Mouse (Mus musculus): ENCODE results near the gene Treh. TPM values are rescaled to one million over a fixed set of nuclear protein-coding genes. Genes with fewer than 3 reads are reported as not detected.

Gene Treh
- polyA plus RNA-seq, 1 experiment from 2014 or later = not detected

- no peaks in the 10 kb centered on the region for H3K36me3 ChIP-seq (ENCODE audit: control insufficient read depth, insufficient read depth, low read length)
- 28% methylated on average over 26 of the region's 26 CpGs for WGBS
- H3K27me3 ChIP-seq (ENCODE audit: control insufficient read depth, insufficient read depth, low read length) = no peaks in the 10 kb centered on the region
- ATAC-seq (ENCODE audit: low FRiP score, low TSS enrichment) = no peak
- peaks cover 3% of the 10 kb centered on the region; the same call in 1 of the 2 replicates for H3K4me1 ChIP-seq (ENCODE audit: control insufficient read depth, insufficient read depth, low read length)
- no peak overlapping the region for H3K27ac ChIP-seq (replicated peaks; ENCODE audit: low read depth, low read length)
- peak; percentile 91 for DNase-seq
- no peak overlapping the region for H3K9ac ChIP-seq (replicated peaks; ENCODE audit: low read length)
- peak overlapping the region; percentile 23 for H3K4me2 ChIP-seq (ENCODE audit: low read length)
- 0 out of 2 replicates have a peak overlapping the region, but pooled peaks have one; percentile 5 for H3K4me3 ChIP-seq (replicated peaks; ENCODE audit: low read depth, low read length)
- H3K9me3 ChIP-seq (ENCODE audit: control insufficient read depth, low read length) = no peaks in the 10 kb centered on the region
These were observed 17.7 kb upstream of the Treh start for GRCm38 (mm10) chr9:44655098-44656066.

GRCm38 (mm10) chr9:44663706-44664105 is 9.3 kb upstream of the Treh start:
- no peak overlapping the region for H3K27ac ChIP-seq (replicated peaks; ENCODE audit: low read depth, low read length)
- no peaks in the 10 kb centered on the region for H3K9me3 ChIP-seq (ENCODE audit: control insufficient read depth, low read length)
- H3K4me3 ChIP-seq (replicated peaks; ENCODE audit: low read depth, low read length) = no peak overlapping the region
- ATAC-seq (ENCODE audit: low FRiP score, low TSS enrichment) (no peak), DNase-seq (no peak)
- H3K9ac ChIP-seq (replicated peaks; ENCODE audit: low read length) = no peak overlapping the region
- no peaks in the 10 kb centered on the region for H3K36me3 ChIP-seq (ENCODE audit: control insufficient read depth, insufficient read depth, low read length)
- 90% methylated on average over 6 of the region's 6 CpGs for WGBS
- H3K27me3 ChIP-seq (ENCODE audit: control insufficient read depth, insufficient read depth, low read length) = no peaks in the 10 kb centered on the region
- H3K4me1 ChIP-seq (ENCODE audit: control insufficient read depth, insufficient read depth, low read length) = no peaks in the 10 kb centered on the region
- H3K4me2 ChIP-seq (ENCODE audit: low read length) = no peak overlapping the region

- H3K27ac ChIP-seq (replicated peaks; ENCODE audit: low read depth, low read length) = no peak overlapping the region
- H3K9me3 ChIP-seq (ENCODE audit: control insufficient read depth, low read length) = no peaks in the 10 kb centered on the region
- H3K27me3 ChIP-seq (ENCODE audit: control insufficient read depth, insufficient read depth, low read length) = no peaks in the 10 kb centered on the region
- no peak overlapping the region for H3K4me2 ChIP-seq (ENCODE audit: low read length)
- H3K9ac ChIP-seq (replicated peaks; ENCODE audit: low read length) = no peak overlapping the region
- WGBS = 94% methylated on average over 5 of the region's 5 CpGs
- DNase-seq (no peak), ATAC-seq (ENCODE audit: low FRiP score, low TSS enrichment) (no peak)
- H3K36me3 ChIP-seq (ENCODE audit: control insufficient read depth, insufficient read depth, low read length) = no peaks in the 10 kb centered on the region
- no peaks in the 10 kb centered on the region for H3K4me1 ChIP-seq (ENCODE audit: control insufficient read depth, insufficient read depth, low read length)
- no peak overlapping the region for H3K4me3 ChIP-seq (replicated peaks; ENCODE audit: low read depth, low read length)
These were observed 1.6 kb upstream of the Treh start for GRCm38 (mm10) chr9:44671416-44671815.

- WGBS = 64% methylated on average over 2 of the region's 2 CpGs
- H3K4me3 ChIP-seq (replicated peaks; ENCODE audit: low read depth, low read length) = no peak overlapping the region
- H3K27me3 ChIP-seq (ENCODE audit: control insufficient read depth, insufficient read depth, low read length) = no peaks in the 10 kb centered on the region
- H3K36me3 ChIP-seq (ENCODE audit: control insufficient read depth, insufficient read depth, low read length) = no peaks in the 10 kb centered on the region
- ATAC-seq (ENCODE audit: low FRiP score, low TSS enrichment) (no peak), DNase-seq (no peak)
- H3K4me2 ChIP-seq (ENCODE audit: low read length) = no peak overlapping the region
- H3K9me3 ChIP-seq (ENCODE audit: control insufficient read depth, low read length) = no peaks in the 10 kb centered on the region
- H3K9ac ChIP-seq (replicated peaks; ENCODE audit: low read length) = no peak overlapping the region
- H3K4me1 ChIP-seq (ENCODE audit: control insufficient read depth, insufficient read depth, low read length) = no peaks in the 10 kb centered on the region
- H3K27ac ChIP-seq (replicated peaks; ENCODE audit: low read depth, low read length) = no peak overlapping the region
These were observed 655 bp upstream of the Treh start for GRCm38 (mm10) chr9:44672291-44672865.

- no peak for ATAC-seq (ENCODE audit: low FRiP score, low TSS enrichment)
- no peak overlapping the region for H3K27ac ChIP-seq (replicated peaks; ENCODE audit: low read depth, low read length)
These were observed 5.3 kb downstream of the Treh start for GRCm38 (mm10) chr9:44678288-44678871.

GRCm38 (mm10) chr9:44679565-44679964 is 6.5 kb downstream of the Treh start:
- H3K9me3 ChIP-seq (ENCODE audit: control insufficient read depth, low read length) = no peaks in the 10 kb centered on the region
- ATAC-seq (ENCODE audit: low FRiP score, low TSS enrichment) (no peak), DNase-seq (no peak)
- H3K4me3 ChIP-seq (replicated peaks; ENCODE audit: low read depth, low read length) = no peak overlapping the region
- no peak overlapping the region for H3K4me2 ChIP-seq (ENCODE audit: low read length)
- H3K9ac ChIP-seq (replicated peaks; ENCODE audit: low read length) = no peak overlapping the region
- H3K4me1 ChIP-seq (ENCODE audit: control insufficient read depth, insufficient read depth, low read length) = no peaks in the 10 kb centered on the region
- no peak overlapping the region for H3K27ac ChIP-seq (replicated peaks; ENCODE audit: low read depth, low read length)
- no peaks in the 10 kb centered on the region for H3K36me3 ChIP-seq (ENCODE audit: control insufficient read depth, insufficient read depth, low read length)
- 70% methylated on average over 5 of the region's 5 CpGs for WGBS
- H3K27me3 ChIP-seq (ENCODE audit: control insufficient read depth, insufficient read depth, low read length) = no peaks in the 10 kb centered on the region

More at GRCm38 (mm10) chr9:44678288-44678871, 5.3 kb downstream of the Treh start:
- no peak overlapping the region for H3K9ac ChIP-seq (replicated peaks; ENCODE audit: low read length)
- 95% methylated on average over 2 of the region's 2 CpGs for WGBS
- H3K27me3 ChIP-seq (ENCODE audit: control insufficient read depth, insufficient read depth, low read length) = no peaks in the 10 kb centered on the region
- no peaks in the 10 kb centered on the region for H3K4me1 ChIP-seq (ENCODE audit: control insufficient read depth, insufficient read depth, low read length)
- DNase-seq = no peak
- H3K9me3 ChIP-seq (ENCODE audit: control insufficient read depth, low read length) = no peaks in the 10 kb centered on the region
- H3K36me3 ChIP-seq (ENCODE audit: control insufficient read depth, insufficient read depth, low read length) = no peaks in the 10 kb centered on the region
- H3K4me2 ChIP-seq (ENCODE audit: low read length) = no peak overlapping the region
- H3K4me3 ChIP-seq (replicated peaks; ENCODE audit: low read depth, low read length) = no peak overlapping the region

GRCm38 (mm10) chr9:44683046-44683445 is 10.0 kb downstream of the Treh start:
- Histone ChIP-seq H3K27ac (replicated peaks; ENCODE audit: low read depth, low read length) (no peak overlapping the region), H3K9me3 (ENCODE audit: control insufficient read depth, low read length) (no peaks in the 10 kb centered on the region), H3K36me3 (ENCODE audit: control insufficient read depth, insufficient read depth, low read length) (peaks cover 19% of the 10 kb centered on the region), H3K9ac (replicated peaks; ENCODE audit: low read length) (no peak overlapping the region), H3K27me3 (ENCODE audit: control insufficient read depth, insufficient read depth, low read length) (no peaks in the 10 kb centered on the region), H3K4me3 (replicated peaks; ENCODE audit: low read depth, low read length) (no peak overlapping the region), H3K4me2 (ENCODE audit: low read length) (no peak overlapping the region), H3K4me1 (ENCODE audit: control insufficient read depth, insufficient read depth, low read length) (peaks cover 23% of the 10 kb centered on the region)
- ATAC-seq (ENCODE audit: low FRiP score, low TSS enrichment) (no peak), DNase-seq (no peak)
- 85% methylated on average over 8 of the region's 8 CpGs for WGBS

GRCm38 (mm10) chr9:44685346-44686330 is 12.6 kb downstream of the Treh start:
- peak; percentile 91 for DNase-seq
- Histone ChIP-seq H3K4me1 (ENCODE audit: control insufficient read depth, insufficient read depth, low read length) (peaks cover 23% of the 10 kb centered on the region), H3K27me3 (ENCODE audit: control insufficient read depth, insufficient read depth, low read length) (no peaks in the 10 kb centered on the region), H3K36me3 (ENCODE audit: control insufficient read depth, insufficient read depth, low read length) (peaks cover 36% of the 10 kb centered on the region), H3K27ac (replicated peaks; ENCODE audit: low read depth, low read length) (peak overlapping the region; percentile 74), H3K9me3 (ENCODE audit: control insufficient read depth, low read length) (no peaks in the 10 kb centered on the region), H3K4me2 (ENCODE audit: low read length) (peak overlapping the region; percentile 12; the same call in 1 of the 2 replicates), H3K9ac (replicated peaks; ENCODE audit: low read length) (0 out of 2 replicates have a peak overlapping the region, but pooled peaks have one; percentile 16), H3K4me3 (replicated peaks; ENCODE audit: low read depth, low read length) (no peak overlapping the region)
- ATAC-seq (ENCODE audit: low FRiP score, low TSS enrichment) = peak; percentile 44
- WGBS = 34% methylated on average over 14 of the region's 14 CpGs
